Mouse (Mus musculus) spleen, adult 2 months (tissue): ENCODE results near the gene Nemf.

Source experiments
- CTCF ChIP-seq: fragments of 200-500 bp; IDR thresholded peaks from 2 replicates; pipeline ENCODE4 v1.5.1; 2011; ENCODE audit warnings: mild to moderate bottlenecking, inconsistent platforms; ENCODE audit not compliant: insufficient read depth, insufficient read length, insufficient replicate concordance; ENCODE audit errors: extremely low read depth
- POLR2A ChIP-seq: fragments of 200-500 bp; IDR thresholded peaks from 2 replicates; pipeline ENCODE4 v1.6.1; 2011; ENCODE audit warnings: low read depth, low read length, inconsistent platforms

GRCm38 (mm10) chr12:69377188-69377587, 20.2 kb upstream of the Nemf start:
- TF ChIP-seq CTCF (no peak), POLR2A (no peak)
